Mouse (Mus musculus): Measurements from ENCODE around the gene Psapl1.

Gene Psapl1

GRCm38 (mm10) chr5:36203916-36204315 lies at the start of gene Psapl1:
Gene Psapl1, plus strand, starts transcription at chr5:36204021.
- DNase-seq, result no peak

GRCm38 (mm10) chr5:36154879-36155485 lies 48.8 kb upstream of the Psapl1 start:
- DNase-seq, result no peak

- no peak for DNase-seq
Observed at GRCm38 (mm10) chr5:36165424-36166302, 38.2 kb upstream of the Psapl1 start.

- no peak for DNase-seq
Observed at GRCm38 (mm10) chr5:36166346-36167013, 37.3 kb upstream of the Psapl1 start.

- DNase-seq, result peak; percentile 37
Observed at GRCm38 (mm10) chr5:36168963-36169650, 34.7 kb upstream of the Psapl1 start.

GRCm38 (mm10) chr5:36174569-36175115 lies 29.2 kb upstream of the Psapl1 start:
- DNase-seq, result no peak

DNA sequence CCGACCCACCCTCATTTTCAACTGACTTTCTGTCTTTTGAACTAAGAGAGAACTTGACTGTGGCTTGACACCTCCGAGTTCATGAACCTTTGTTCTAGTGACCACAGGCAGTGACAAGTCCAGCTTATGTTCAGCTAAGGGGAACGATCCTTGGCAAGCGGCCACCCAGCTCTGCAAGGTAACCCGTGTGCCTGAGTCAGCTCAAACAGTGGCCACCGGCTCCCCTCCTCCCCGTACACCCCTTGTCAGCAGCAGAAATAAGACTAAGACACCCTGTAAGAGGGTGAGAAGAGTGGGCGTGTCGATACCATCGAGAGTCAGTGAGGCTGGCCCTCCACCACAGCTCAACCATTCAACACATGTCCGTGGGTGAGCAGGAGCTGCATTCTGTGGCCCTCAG lies 27.4 kb upstream of the Psapl1 start:
- DNase-seq, result no peak

GRCm38 (mm10) chr5:36176873-36177272 lies 26.9 kb upstream of the Psapl1 start:
- DNase-seq, result no peak

- no peak for DNase-seq
Observed at GRCm38 (mm10) chr5:36178215-36178614, 25.6 kb upstream of the Psapl1 start.

- no peak for DNase-seq
Observed at GRCm38 (mm10) chr5:36178785-36179184, 25.0 kb upstream of the Psapl1 start.

DNA sequence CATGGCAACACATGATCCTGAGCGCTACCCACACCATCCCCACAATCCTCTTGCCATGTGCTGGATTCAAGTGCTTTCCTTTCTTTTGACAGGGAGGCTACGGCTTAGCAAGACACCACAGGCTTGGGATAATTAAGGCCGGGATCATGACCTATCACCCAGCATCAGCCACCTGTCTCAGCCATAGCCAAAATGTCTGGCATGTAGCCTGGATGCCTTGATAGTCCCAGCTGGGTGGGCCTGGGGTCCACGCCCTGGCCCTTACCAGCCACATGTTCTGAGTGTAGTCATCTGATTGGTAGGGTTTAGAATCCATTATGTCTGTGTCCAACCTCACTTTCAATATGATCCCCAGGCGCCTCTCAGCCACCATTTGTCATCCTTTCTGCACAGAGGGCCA lies 24.1 kb upstream of the Psapl1 start:
- DNase-seq, result no peak

DNA sequence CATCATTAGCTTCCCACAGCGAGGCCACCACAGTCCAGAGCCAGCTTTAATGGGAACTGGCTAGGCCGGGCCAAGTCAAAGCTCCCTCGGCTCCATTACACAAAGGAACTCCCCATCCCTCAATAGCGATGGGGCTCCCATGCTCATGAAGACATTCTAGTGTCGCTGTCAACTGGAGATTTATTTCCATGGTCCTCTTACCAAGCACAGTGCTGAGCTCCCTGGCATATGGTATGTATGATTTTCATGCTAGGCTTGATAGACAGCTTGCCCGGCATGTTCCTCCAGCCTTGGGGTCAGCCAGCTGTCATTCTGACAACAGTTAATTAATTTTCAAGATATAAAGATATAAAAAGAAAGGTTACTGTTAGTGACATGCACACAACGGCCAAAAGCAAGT lies 21.5 kb upstream of the Psapl1 start:
- DNase-seq, result no peak

GRCm38 (mm10) chr5:36186294-36187053 lies 17.3 kb upstream of the Psapl1 start:
- no peak for DNase-seq

DNA sequence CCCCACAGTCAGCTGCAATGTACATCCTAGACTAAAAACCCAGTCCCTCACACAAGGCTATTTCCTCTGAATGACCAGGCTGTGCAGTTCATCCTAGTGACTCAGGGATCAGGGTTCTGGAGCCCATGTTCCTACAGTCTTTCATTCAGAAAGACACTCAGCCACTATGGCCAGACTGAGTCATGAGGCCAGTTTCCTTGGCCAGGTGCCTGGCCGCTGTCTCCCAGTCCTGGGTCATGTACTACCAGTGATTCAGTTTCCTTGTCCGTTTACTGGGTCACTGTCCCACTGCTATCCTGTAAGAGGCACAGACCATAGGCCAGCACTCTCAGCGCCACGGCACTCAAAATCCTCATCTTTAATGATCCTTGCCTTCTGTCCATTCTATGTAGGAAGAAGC lies 15.5 kb upstream of the Psapl1 start:
- DNase-seq, result no peak

DNA sequence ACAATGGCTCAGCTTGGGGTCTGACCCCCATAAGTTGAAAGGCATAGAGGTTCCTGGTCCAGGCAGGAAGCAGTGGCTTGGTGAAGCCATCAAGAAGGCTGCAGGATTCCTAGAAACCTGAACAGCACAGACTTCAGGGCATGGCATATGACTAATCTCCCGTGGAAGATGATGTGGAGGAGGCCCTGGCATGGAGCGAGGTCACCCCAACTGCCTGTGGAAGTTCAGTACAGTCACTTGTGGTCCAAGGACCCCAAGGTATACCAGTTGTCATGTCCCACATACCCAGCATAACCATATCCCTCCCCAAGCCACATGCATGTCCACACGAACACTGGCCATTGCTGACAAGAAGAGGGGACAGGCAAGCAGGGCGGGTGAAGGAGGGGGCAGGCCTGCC lies 12.5 kb upstream of the Psapl1 start:
- no peak for DNase-seq

GRCm38 (mm10) chr5:36191876-36192275 lies 11.9 kb upstream of the Psapl1 start:
- DNase-seq, result no peak

DNA sequence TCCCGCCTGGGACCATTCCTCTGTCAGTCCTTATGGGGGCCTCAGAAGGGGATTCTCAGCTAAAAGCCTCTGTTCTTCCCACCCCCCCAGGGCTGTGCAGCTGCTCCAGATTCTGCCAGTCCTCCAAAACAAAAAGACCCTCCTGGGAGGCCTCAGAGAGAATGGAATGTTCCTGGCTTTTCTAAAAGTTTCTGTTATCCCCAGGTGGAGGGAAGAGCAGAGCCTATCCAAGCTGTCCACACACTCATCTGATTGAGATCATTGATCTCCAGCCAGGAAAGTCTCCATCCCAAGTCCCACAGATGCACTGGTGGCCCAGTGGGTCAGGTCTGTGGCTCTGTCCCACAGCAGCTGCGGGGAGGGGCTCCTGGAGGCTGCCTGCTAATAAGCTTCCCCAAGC lies 11.1 kb upstream of the Psapl1 start:
- no peak for DNase-seq

GRCm38 (mm10) chr5:36194631-36195030 lies 9.2 kb upstream of the Psapl1 start:
- DNase-seq, result no peak

DNA sequence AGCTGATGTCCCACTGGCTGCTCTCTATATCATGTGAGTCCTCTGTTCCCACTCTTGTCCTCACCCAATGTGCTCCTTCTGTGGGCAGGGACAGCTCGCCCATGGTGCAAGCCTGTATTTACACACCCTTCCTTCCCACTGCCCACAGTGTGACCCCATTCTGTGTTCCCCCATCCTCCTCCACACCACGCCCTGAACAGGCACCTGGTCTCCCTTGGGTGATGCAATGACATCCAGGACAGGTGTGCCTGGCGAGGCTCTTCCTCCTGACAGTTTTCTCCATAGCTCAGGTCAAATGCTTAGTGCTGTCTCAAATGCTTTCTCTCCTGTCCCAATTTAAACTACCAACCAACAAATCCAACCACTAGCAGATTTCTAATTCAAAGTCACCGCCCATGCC lies 8.4 kb upstream of the Psapl1 start:
- no peak for DNase-seq

DNA sequence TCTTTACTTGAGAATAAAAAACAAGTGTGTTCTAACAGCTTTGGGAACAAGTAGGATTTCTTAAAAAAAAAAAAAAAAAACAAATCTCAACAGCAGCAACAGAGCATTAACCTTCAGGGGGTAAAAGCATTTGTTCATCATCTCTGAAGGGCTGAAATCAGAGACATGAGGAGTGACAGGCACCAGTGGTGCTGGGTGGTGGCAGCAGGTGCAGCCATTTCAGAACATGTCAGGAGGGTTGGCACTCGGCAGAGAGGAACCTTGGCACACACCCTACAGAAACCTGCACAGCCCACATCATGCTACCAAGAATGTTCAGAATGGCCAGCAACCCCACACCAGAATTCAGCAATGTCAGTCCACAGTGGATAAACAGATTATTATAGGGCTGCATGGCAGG lies 4.3 kb upstream of the Psapl1 start:
- no peak for DNase-seq

- no peak for DNase-seq
Observed at GRCm38 (mm10) chr5:36202781-36203180, 1.0 kb upstream of the Psapl1 start.

DNA sequence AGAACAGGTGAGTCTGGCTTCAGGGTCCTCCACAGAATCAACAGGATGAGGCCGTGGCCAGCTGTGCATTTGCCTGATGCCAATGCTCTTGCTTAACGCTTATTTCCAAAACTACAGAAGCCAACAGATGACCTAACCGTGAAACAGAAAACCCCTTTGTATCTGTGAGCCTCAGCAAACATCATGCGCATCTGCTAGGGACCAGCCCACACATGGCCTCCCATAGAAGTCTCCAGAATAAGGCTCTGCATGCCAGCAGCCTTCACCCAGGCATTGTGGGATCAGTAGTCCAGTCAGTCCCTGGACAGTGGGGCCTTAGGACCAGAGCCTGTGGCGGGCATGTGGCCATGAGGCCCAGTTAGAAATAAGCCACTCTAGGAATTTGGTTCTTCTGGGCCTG lies 400 bp upstream of the Psapl1 start:
- DNase-seq, result peak; percentile 89
